Comparison of ENCODE assay signal across 25 mouse cellular contexts in genomic region chr11:22453161-22453560, GRCm38 (mm10).
"Had no signal": no experiment of that assay in that cellular context is flagged by ENCODE, and none has a peak within 500 bp of the region (broad histone marks: within the 10 kb centered on the region; RNA-seq: fewer than 3 reads in every experiment).

No protein-coding gene starts in this region.

- H3K9me3 ChIP-seq: heart, embryonic 13.5 days; heart, embryonic 15.5 days; hindbrain, embryonic 13.5 days; hindbrain, embryonic 15.5 days; kidney, embryonic 15.5 days; limb, embryonic 13.5 days; limb, embryonic 15.5 days; liver, embryonic 13.5 days; liver, embryonic 15.5 days had no signal

- H3K4me1 ChIP-seq: heart, embryonic 13.5 days; heart, embryonic 15.5 days; hindbrain, embryonic 13.5 days; hindbrain, embryonic 15.5 days; kidney, embryonic 15.5 days; limb, embryonic 13.5 days; limb, embryonic 15.5 days; liver, embryonic 13.5 days; liver, embryonic 15.5 days had no signal

- H3K36me3 ChIP-seq: heart, embryonic 13.5 days; heart, embryonic 15.5 days; hindbrain, embryonic 13.5 days; hindbrain, embryonic 15.5 days; kidney, embryonic 15.5 days; limb, embryonic 13.5 days; limb, embryonic 15.5 days; liver, embryonic 13.5 days; liver, embryonic 15.5 days had no signal

- H3K9ac ChIP-seq: heart, embryonic 13.5 days; heart, embryonic 15.5 days; hindbrain, embryonic 13.5 days; hindbrain, embryonic 15.5 days; kidney, embryonic 15.5 days; limb, embryonic 13.5 days; limb, embryonic 15.5 days; liver, embryonic 13.5 days; liver, embryonic 15.5 days had no signal

- H3K4me3 ChIP-seq: gastrocnemius, adult 2 months; heart, adult 2 months; heart, embryonic 13.5 days; heart, embryonic 15.5 days; hindbrain, embryonic 13.5 days; hindbrain, embryonic 15.5 days; kidney, embryonic 15.5 days; layer of hippocampus, adult 2 months; limb, embryonic 13.5 days; limb, embryonic 15.5 days; liver, embryonic 13.5 days; liver, embryonic 15.5 days had no signal

- H3K27me3 ChIP-seq: heart, embryonic 13.5 days; heart, embryonic 15.5 days; hindbrain, embryonic 13.5 days; hindbrain, embryonic 15.5 days; kidney, embryonic 15.5 days; limb, embryonic 13.5 days; limb, embryonic 15.5 days; liver, embryonic 13.5 days; liver, embryonic 15.5 days had no signal

- H3K4me2 ChIP-seq: heart, embryonic 11.5 days; heart, embryonic 13.5 days; heart, embryonic 15.5 days; hindbrain, embryonic 13.5 days; hindbrain, embryonic 15.5 days; kidney, embryonic 15.5 days; limb, embryonic 13.5 days; limb, embryonic 15.5 days; liver, embryonic 13.5 days; liver, embryonic 15.5 days had no signal

- ATAC-seq: hindbrain, postnatal 0 days had no signal

- H3K27ac ChIP-seq: gastrocnemius, adult 2 months; heart, adult 2 months; heart, embryonic 13.5 days; heart, embryonic 15.5 days; hindbrain, embryonic 13.5 days; hindbrain, embryonic 15.5 days; hindbrain, postnatal 0 days; kidney, embryonic 15.5 days; layer of hippocampus, adult 2 months; limb, embryonic 13.5 days; limb, embryonic 15.5 days; liver, embryonic 13.5 days; liver, embryonic 15.5 days had no signal

- DNase-seq: gastrocnemius, adult 2 months; gastrocnemius, postnatal 10 days; gastrocnemius, postnatal 36 days; heart, adult 11 months; heart, adult 2 months; heart, postnatal 14 days; heart, postnatal 36 days; kidney, adult 18-20 months; kidney, adult 9 months; kidney, postnatal 10 days; kidney, postnatal 25 days; kidney, postnatal 4 days; left cerebral cortex, postnatal 4 days; liver, embryonic 13.5 days had no signal
